Mouse (Mus musculus) kidney, embryonic 14.5 days (tissue): ENCODE measurements at regions not wholly inside any gene's neighbourhood (a gene's known extent, or its start where the extent isn't known, plus 50 kb on each side); places are given as distances from the start of the nearest gene placed in this dataset.

ENCODE experiments used
- ATAC-seq: fragments of 200-750 bp; cut with Nextera tagmentation; 2 replicates; pipeline ENCODE4 v1.8.0; 2017; ENCODE audit warnings: moderate number of reproducible peaks, mild to moderate bottlenecking, moderate TSS enrichment, moderate library complexity; ENCODE audit not compliant: low FRiP score, low TSS enrichment
- H3K27ac ChIP-seq: fragments of 300-500 bp; sonication (generic); 2 replicates; pipeline ENCODE4 v1.5.1; 2014; ENCODE audit warnings: low read depth, mild to moderate bottlenecking, low read length, moderate library complexity, mixed read lengths
- H3K27me3 ChIP-seq: fragments of 300-500 bp; sonication (generic); 2 replicates; pipeline ENCODE4 v1.6.1; 2014; ENCODE audit warnings: mild to moderate bottlenecking, low read length; ENCODE audit not compliant: control insufficient read depth, insufficient read depth
- H3K36me3 ChIP-seq: fragments of 300-500 bp; sonication (generic); 2 replicates; pipeline ENCODE4 v1.6.1; 2014; ENCODE audit warnings: low read length, mixed read lengths; ENCODE audit not compliant: control insufficient read depth, insufficient read depth
- H3K4me1 ChIP-seq: fragments of 300-500 bp; sonication (generic); 2 replicates; pipeline ENCODE4 v1.6.1; 2014; ENCODE audit warnings: low read length, mixed read lengths; ENCODE audit not compliant: control insufficient read depth, insufficient read depth
- H3K4me2 ChIP-seq: fragments of 300-500 bp; sonication (generic); replicated peaks from 2 replicates; pipeline ENCODE4 v1.6.1; 2014; ENCODE audit warnings: low read depth, mild to moderate bottlenecking, low read length
- H3K4me3 ChIP-seq: fragments of 300-500 bp; sonication (generic); 2 replicates; pipeline ENCODE4 v1.5.1; 2014; ENCODE audit warnings: mild to moderate bottlenecking, low read length
- H3K9ac ChIP-seq: fragments of 300-500 bp; sonication (generic); 2 replicates; pipeline ENCODE4 v1.6.1; 2014; ENCODE audit warnings: low read depth, mild to moderate bottlenecking, low read length, moderate library complexity
- H3K9me3 ChIP-seq: fragments of 300-500 bp; sonication (generic); 2 replicates; pipeline ENCODE4 v1.6.1; 2016; ENCODE audit warnings: low read length; ENCODE audit not compliant: control insufficient read depth
- WGBS: fragments of 180-500 bp; shearing (Covaris S2); extraction: QIAGEN DNeasy Blood & Tissue Kit; methylation state at CpG from one replicate; pipeline ENCODE4 v1.1.7; 2014; 5-methylcytosine and 5-hydroxymethylcytosine counted together

DNA sequence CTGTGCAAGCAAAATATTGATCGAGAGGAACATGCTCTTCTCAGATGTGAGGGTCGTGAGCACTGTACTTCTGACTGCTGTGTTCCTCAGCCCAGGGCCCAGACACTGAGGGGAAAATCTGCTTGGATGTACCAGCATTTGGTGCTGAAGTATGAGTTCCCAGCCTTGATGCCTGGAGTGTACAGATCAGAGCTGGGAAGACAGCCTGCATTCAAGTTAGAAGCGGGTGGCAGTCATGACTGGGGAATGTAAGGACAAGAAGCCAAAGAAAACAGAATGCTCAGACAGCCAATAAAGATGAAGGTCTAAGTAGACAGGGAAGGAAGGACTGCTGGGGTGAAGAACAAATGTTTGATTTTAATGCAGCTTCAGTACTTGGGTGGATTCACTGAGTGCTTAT is 148.9 kb downstream of the Lurap1l start:
- no peak for ATAC-seq
- H3K27me3 ChIP-seq: no peaks in the 10 kb centered on the region
- H3K9me3 ChIP-seq: no peaks in the 10 kb centered on the region
- no peaks in the 10 kb centered on the region for H3K36me3 ChIP-seq
- 72% methylated on average over 3 of the region's 3 CpGs for WGBS
- no peak overlapping the region for H3K9ac ChIP-seq
- no peak overlapping the region for H3K4me2 ChIP-seq
- no peak overlapping the region for H3K27ac ChIP-seq
- no peak overlapping the region for H3K4me3 ChIP-seq
- H3K4me1 ChIP-seq: no peaks in the 10 kb centered on the region

GRCm38 (mm10) chr4:81082290-81082947 is 172.0 kb downstream of the Lurap1l start:
- Histone ChIP-seq H3K4me2 (no peak overlapping the region), H3K4me3 (no peak overlapping the region), H3K9ac (no peak overlapping the region), H3K27me3 (no peaks in the 10 kb centered on the region), H3K9me3 (no peaks in the 10 kb centered on the region), H3K27ac (no peak overlapping the region), H3K36me3 (no peaks in the 10 kb centered on the region), H3K4me1 (no peaks in the 10 kb centered on the region)
- ATAC-seq: no peak
- WGBS: 70% methylated on average over 6 of the region's 6 CpGs

DNA sequence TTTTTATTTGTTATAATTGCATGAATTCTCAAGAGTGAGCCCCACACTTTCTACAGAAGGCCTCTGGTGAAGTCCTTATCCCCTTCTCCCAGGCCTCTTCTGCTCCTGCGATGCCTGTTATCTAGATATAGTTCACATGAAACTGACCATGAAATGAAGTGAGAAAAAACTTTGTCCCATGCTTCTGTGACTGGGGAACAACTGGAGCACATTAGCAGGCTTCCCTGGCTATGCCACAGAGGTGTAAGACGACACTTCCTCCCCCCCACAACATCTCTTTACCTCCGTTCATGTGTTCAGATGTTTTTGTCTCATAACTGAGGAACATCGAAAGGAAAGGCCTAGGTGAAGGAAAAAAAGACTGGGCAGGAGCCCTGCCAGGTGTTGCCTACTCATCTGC is 174.7 kb downstream of the Lurap1l start:
- H3K4me1 ChIP-seq: no peaks in the 10 kb centered on the region
- H3K36me3 ChIP-seq: no peaks in the 10 kb centered on the region
- no peak overlapping the region for H3K27ac ChIP-seq
- no peak for ATAC-seq
- H3K27me3 ChIP-seq: no peaks in the 10 kb centered on the region
- H3K4me3 ChIP-seq: no peak overlapping the region
- H3K9me3 ChIP-seq: no peaks in the 10 kb centered on the region
- WGBS: 31% methylated on average over 4 of the region's 4 CpGs
- no peak overlapping the region for H3K4me2 ChIP-seq
- H3K9ac ChIP-seq: no peak overlapping the region

- Histone ChIP-seq H3K4me1 (no peaks in the 10 kb centered on the region), H3K27me3 (no peaks in the 10 kb centered on the region), H3K36me3 (no peaks in the 10 kb centered on the region), H3K9ac (no peak overlapping the region), H3K9me3 (no peaks in the 10 kb centered on the region), H3K4me3 (no peak overlapping the region), H3K27ac (no peak overlapping the region), H3K4me2 (no peak overlapping the region)
- no peak for ATAC-seq
These were observed 186.1 kb downstream of the Lurap1l start for GRCm38 (mm10) chr4:81096581-81096980.

- ATAC-seq: no peak
- 93% methylated on average over 1 of the region's 1 CpGs for WGBS
These were observed 187.2 kb downstream of the Lurap1l start for GRCm38 (mm10) chr4:81097597-81097996.

GRCm38 (mm10) chr4:81101049-81101448 is 190.6 kb downstream of the Lurap1l start:
- Histone ChIP-seq H3K4me3 (no peak overlapping the region), H3K27ac (no peak overlapping the region), H3K4me1 (no peaks in the 10 kb centered on the region), H3K9me3 (no peaks in the 10 kb centered on the region; the same call in 1 of the 2 replicates), H3K4me2 (no peak overlapping the region), H3K9ac (no peak overlapping the region), H3K36me3 (no peaks in the 10 kb centered on the region), H3K27me3 (no peaks in the 10 kb centered on the region)
- no peak for ATAC-seq
- 76% methylated on average over 2 of the region's 2 CpGs for WGBS

More at GRCm38 (mm10) chr4:81097597-81097996, 187.2 kb downstream of the Lurap1l start:
- Histone ChIP-seq H3K9ac (no peak overlapping the region), H3K4me1 (no peaks in the 10 kb centered on the region), H3K4me2 (no peak overlapping the region), H3K4me3 (no peak overlapping the region), H3K27me3 (no peaks in the 10 kb centered on the region), H3K36me3 (no peaks in the 10 kb centered on the region), H3K27ac (no peak overlapping the region), H3K9me3 (no peaks in the 10 kb centered on the region)

GRCm38 (mm10) chr4:81111307-81111706 is 200.9 kb downstream of the Lurap1l start:
- Histone ChIP-seq H3K4me3 (no peak overlapping the region), H3K9me3 (no peaks in the 10 kb centered on the region), H3K4me1 (no peaks in the 10 kb centered on the region), H3K36me3 (no peaks in the 10 kb centered on the region), H3K27ac (no peak overlapping the region), H3K9ac (no peak overlapping the region), H3K27me3 (no peaks in the 10 kb centered on the region), H3K4me2 (no peak overlapping the region)
- ATAC-seq: no peak
- 55% methylated on average over 3 of the region's 3 CpGs for WGBS

- no peak overlapping the region for H3K4me3 ChIP-seq
- 86% methylated on average over 7 of the region's 7 CpGs for WGBS
- ATAC-seq: no peak
These were observed 206.0 kb downstream of the Lurap1l start for GRCm38 (mm10) chr4:81116411-81116810.

DNA sequence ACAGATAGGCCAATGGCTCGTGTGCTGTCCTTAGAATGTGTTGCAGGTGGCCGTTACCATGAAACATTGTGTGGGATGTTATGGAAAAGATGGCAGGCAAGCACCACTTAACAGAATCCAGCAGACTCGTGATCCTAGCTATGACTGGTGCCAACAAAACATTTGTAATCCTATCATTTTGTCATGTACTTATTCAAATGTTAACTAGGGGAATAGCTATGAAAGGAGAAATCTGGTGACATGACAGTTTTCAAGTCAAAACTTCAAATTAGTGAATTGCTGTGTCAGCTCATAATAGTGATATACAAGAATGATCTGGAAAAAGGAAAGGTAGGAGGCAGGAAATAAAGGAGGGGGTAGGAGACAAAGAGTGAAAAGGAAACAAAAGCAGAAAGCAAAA is 213.7 kb downstream of the Lurap1l start:
- Histone ChIP-seq H3K4me2 (no peak overlapping the region), H3K27me3 (no peaks in the 10 kb centered on the region), H3K27ac (no peak overlapping the region), H3K4me1 (no peaks in the 10 kb centered on the region), H3K4me3 (no peak overlapping the region), H3K9me3 (0 out of 2 replicates have a peak, but pooled peaks cover 6% of the 10 kb centered on the region), H3K9ac (no peak overlapping the region), H3K36me3 (no peaks in the 10 kb centered on the region)
- ATAC-seq: no peak
- WGBS: 66% methylated on average over 3 of the region's 3 CpGs

More at GRCm38 (mm10) chr4:81116411-81116810, 206.0 kb downstream of the Lurap1l start:
- no peaks in the 10 kb centered on the region for H3K36me3 ChIP-seq
- H3K27me3 ChIP-seq: no peaks in the 10 kb centered on the region
- no peak overlapping the region for H3K27ac ChIP-seq
- H3K9ac ChIP-seq: no peak overlapping the region
- H3K4me1 ChIP-seq: no peaks in the 10 kb centered on the region
- H3K9me3 ChIP-seq: no peaks in the 10 kb centered on the region
- no peak overlapping the region for H3K4me2 ChIP-seq
